Mouse (Mus musculus) liver, adult (tissue): ENCODE results near the gene Pdzph1.

Experiments used
- GATA4 ChIP-seq: IDR thresholded peaks from 2 replicates; pipeline ENCODE4 v1.6.1; 2014; ENCODE audit warnings: mild to moderate bottlenecking, low read length; ENCODE audit not compliant: insufficient replicate concordance

Pdzph1 gene

GRCm38 (mm10) chr17:58932983-58933280 is 58.2 kb downstream of the Pdzph1 start:
- TF ChIP-seq GATA4, result no peak

GRCm38 (mm10) chr17:58932279-58932982 is 58.7 kb downstream of the Pdzph1 start:
- TF ChIP-seq GATA4, result no peak

- TF ChIP-seq GATA4, result no peak
These were observed 66.2 kb downstream of the Pdzph1 start for GRCm38 (mm10) chr17:58924754-58925546.

GRCm38 (mm10) chr17:58923901-58924476 is 67.2 kb downstream of the Pdzph1 start:
- no peak for TF ChIP-seq GATA4

DNA sequence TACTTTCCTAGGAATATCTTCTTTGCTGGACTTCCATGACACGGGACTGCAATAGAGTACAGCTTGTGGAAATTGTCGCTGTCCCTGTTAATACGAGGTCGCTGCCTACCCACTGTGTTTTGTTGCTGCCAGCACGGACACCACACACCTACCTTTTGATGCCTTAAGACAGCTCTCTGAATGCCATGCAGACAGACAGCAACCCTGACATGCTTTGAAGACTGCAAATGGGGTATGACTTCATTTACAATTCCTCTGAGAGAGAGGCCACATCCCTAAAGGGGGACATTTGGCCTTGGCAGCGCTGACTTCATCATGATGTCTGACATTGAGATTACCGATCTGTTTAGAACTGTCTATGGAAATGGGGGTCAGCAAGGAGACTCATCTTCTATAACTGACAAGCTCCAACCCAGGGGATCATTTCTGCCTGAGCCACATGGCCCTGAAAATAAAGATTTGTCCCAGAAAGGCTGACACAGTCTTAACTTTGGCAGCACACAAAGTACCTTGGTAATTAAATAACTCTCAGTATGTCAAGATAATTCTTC is 67.8 kb downstream of the Pdzph1 start:
- no peak for TF ChIP-seq GATA4

DNA sequence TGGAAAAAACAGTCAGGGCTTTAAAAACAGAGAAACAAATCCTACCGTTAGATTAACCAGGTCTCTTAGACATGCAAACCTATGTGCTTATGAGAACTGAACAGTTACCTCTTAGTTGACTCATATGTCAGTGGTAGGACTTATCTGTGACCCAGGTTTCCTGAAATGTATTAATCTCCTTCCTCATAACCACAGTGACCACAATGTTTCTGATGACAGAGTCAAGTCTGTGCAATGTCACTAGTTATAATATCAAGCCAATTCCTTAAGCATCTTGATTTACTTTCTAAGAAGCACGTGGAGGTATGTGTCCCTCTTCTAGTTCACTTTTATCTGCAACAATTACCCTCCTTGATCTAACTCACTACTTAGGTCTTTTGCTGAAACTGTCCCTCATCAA is 68.4 kb downstream of the Pdzph1 start:
- no peak for TF ChIP-seq GATA4

DNA sequence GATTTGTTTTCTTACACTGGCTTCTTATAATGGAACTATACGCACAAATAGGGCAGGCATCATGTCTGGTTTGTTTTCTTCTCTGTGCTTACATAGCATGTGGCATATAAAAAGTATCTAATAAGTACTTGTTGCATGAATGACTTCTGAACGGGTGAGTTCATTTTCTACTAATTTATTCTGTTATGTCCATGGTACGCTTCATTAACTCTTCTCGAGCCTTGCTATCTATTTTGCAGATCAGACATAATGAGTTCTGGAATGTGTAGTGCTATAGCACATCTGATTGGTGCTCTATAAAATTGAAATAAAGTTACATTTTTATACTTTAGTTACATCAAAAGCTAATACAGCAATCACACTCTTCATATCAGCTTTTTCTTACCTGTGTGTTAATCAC is 71.2 kb downstream of the Pdzph1 start:
- TF ChIP-seq GATA4, result no peak

DNA sequence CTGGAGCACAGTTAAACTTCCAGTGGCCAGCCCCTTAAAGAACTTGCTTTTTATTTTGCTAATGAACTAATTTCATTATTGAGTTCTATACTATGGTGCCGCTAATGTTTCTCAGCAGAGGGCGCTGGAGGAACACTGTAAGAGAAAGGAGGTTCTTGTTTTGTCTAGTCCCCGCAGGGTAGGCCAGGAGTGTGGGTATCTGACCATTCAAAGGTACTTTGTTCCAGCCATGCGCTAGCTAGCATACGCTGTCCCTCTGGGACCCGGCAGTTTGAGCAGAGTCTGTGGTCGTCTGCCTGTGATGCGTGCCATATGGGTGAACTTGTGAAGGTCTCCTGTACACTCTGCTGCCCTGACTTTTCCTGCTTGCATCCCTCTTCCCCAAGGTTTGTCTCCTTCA is 72.1 kb downstream of the Pdzph1 start:
- TF ChIP-seq GATA4, result no peak

- TF ChIP-seq GATA4, result no peak
These were observed 72.6 kb downstream of the Pdzph1 start for GRCm38 (mm10) chr17:58918539-58918938.

- TF ChIP-seq GATA4, result no peak
These were observed 79.6 kb downstream of the Pdzph1 start for GRCm38 (mm10) chr17:58911564-58911963.

- no peak for TF ChIP-seq GATA4
These were observed 82.0 kb downstream of the Pdzph1 start for GRCm38 (mm10) chr17:58909061-58909661.

- TF ChIP-seq GATA4, result no peak
These were observed 85.2 kb downstream of the Pdzph1 start for GRCm38 (mm10) chr17:58906001-58906400.

DNA sequence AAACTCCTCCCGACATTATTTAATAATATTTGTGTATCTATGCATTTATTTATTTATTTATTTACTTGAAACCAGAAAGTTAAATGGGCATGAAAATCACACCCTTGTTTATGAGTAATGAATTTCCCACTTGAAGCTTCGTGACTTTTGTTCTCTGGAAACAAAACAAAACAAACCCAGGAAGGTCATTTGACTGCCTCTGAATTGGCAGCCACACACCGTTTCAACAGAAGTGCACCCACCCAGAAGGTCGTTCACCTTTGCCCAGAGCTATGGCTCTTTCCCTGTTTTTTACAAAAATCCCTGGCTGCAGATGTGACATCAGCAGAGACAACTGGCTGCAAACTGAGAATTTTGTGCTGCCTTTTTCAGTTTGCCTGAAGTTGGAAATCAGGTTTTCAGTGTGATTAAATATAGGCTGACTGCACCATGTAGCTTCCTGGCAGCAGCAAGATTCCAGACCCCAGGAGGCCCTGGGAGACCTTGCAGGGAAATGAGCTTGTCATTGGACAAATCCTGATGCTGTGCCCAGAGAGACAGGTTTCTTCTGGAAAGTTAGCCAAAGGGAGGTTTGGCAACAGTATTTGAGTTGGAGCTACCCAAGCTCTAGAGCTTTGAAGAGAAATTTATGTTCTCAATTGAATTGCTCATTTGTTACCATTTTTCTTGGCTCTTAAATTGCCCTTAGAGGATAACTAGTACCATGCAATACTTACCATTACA is 99.5 kb downstream of the Pdzph1 start:
- no peak for TF ChIP-seq GATA4

- no peak for TF ChIP-seq GATA4
These were observed 101.1 kb downstream of the Pdzph1 start for GRCm38 (mm10) chr17:58889905-58890645.

GRCm38 (mm10) chr17:58884393-58884792 is 106.8 kb downstream of the Pdzph1 start:
- no peak for TF ChIP-seq GATA4

DNA sequence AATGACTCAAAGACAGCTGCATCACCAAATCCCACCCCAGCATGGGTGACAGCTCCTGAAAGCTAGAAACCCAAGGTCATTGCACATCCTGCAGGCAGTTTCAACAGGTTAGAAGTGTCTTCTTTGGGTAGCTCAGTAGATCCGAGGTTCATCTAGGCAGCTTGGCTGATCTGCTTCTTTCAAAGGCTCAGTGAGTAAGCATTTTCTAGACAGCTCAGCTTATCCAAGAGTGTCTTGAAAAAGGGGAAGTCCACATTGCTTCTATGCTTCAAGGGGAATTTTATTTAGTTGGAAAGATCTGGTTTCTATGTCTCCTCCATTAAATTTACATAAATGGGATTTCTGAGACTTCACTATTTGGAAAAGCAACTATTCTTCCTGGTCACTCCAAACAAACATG is 117.8 kb downstream of the Pdzph1 start:
- TF ChIP-seq GATA4, result no peak
